Mouse (Mus musculus): Measurements from ENCODE around the gene Itga7. TPM values are rescaled to one million over a fixed set of nuclear protein-coding genes. Genes with fewer than 3 reads are reported as not detected.

Gene Itga7
- polyA plus RNA-seq, 1 experiment from 2014 or later: 3.4 TPM

GRCm38 (mm10) chr10:128908778-128909448 is 24.7 kb upstream of the Itga7 start:
- Histone ChIP-seq H3K4me1 (ENCODE audit: control insufficient read depth, insufficient read depth, low read length) (0 out of 2 replicates have a peak, but pooled peaks cover 3% of the 10 kb centered on the region), H3K9me3 (ENCODE audit: control insufficient read depth, low read length) (no peaks in the 10 kb centered on the region), H3K4me3 (replicated peaks; ENCODE audit: low read depth, low read length) (peak overlapping the region; percentile 66), H3K4me2 (ENCODE audit: low read length) (peak overlapping the region; percentile 77), H3K27me3 (ENCODE audit: control insufficient read depth, insufficient read depth, low read length) (no peaks in the 10 kb centered on the region), H3K9ac (replicated peaks; ENCODE audit: low read length) (no peak overlapping the region), H3K36me3 (ENCODE audit: control insufficient read depth, insufficient read depth, low read length) (no peaks in the 10 kb centered on the region), H3K27ac (replicated peaks; ENCODE audit: low read depth, low read length) (no peak overlapping the region)
- DNase-seq (peak; percentile 47), ATAC-seq (ENCODE audit: low FRiP score, low TSS enrichment) (no peak)
- 50% methylated on average over 13 of the region's 13 CpGs for WGBS

GRCm38 (mm10) chr10:128909567-128910028 is 24.0 kb upstream of the Itga7 start:
- Histone ChIP-seq H3K9ac (replicated peaks; ENCODE audit: low read length) (peak overlapping the region; percentile 75), H3K27ac (replicated peaks; ENCODE audit: low read depth, low read length) (peak overlapping the region; percentile 67), H3K27me3 (ENCODE audit: control insufficient read depth, insufficient read depth, low read length) (no peaks in the 10 kb centered on the region), H3K4me1 (ENCODE audit: control insufficient read depth, insufficient read depth, low read length) (0 out of 2 replicates have a peak, but pooled peaks cover 3% of the 10 kb centered on the region), H3K4me3 (replicated peaks; ENCODE audit: low read depth, low read length) (peak overlapping the region; percentile 66), H3K9me3 (ENCODE audit: control insufficient read depth, low read length) (no peaks in the 10 kb centered on the region), H3K36me3 (ENCODE audit: control insufficient read depth, insufficient read depth, low read length) (0 out of 2 replicates have a peak, but pooled peaks cover 2% of the 10 kb centered on the region), H3K4me2 (ENCODE audit: low read length) (peak overlapping the region; percentile 77)
- WGBS: under 1% methylated on average over 41 of the region's 41 CpGs
- DNase-seq (peak; percentile 78), ATAC-seq (ENCODE audit: low FRiP score, low TSS enrichment) (peak; percentile 81)

GRCm38 (mm10) chr10:128910066-128910841 is 23.4 kb upstream of the Itga7 start:
- peak overlapping the region; percentile 75 for H3K9ac ChIP-seq (replicated peaks; ENCODE audit: low read length)
- WGBS: 2% methylated on average over 65 of the region's 66 CpGs
- DNase-seq (peak; percentile 62), ATAC-seq (ENCODE audit: low FRiP score, low TSS enrichment) (peak; percentile 35)
- 0 out of 2 replicates have a peak, but pooled peaks cover 2% of the 10 kb centered on the region for H3K36me3 ChIP-seq (ENCODE audit: control insufficient read depth, insufficient read depth, low read length)
- H3K4me2 ChIP-seq (ENCODE audit: low read length): peak overlapping the region; percentile 77
- peak overlapping the region; percentile 66 for H3K4me3 ChIP-seq (replicated peaks; ENCODE audit: low read depth, low read length)
- H3K4me1 ChIP-seq (ENCODE audit: control insufficient read depth, insufficient read depth, low read length): 0 out of 2 replicates have a peak, but pooled peaks cover 3% of the 10 kb centered on the region
- no peaks in the 10 kb centered on the region for H3K27me3 ChIP-seq (ENCODE audit: control insufficient read depth, insufficient read depth, low read length)
- H3K9me3 ChIP-seq (ENCODE audit: control insufficient read depth, low read length): no peaks in the 10 kb centered on the region
- H3K27ac ChIP-seq (replicated peaks; ENCODE audit: low read depth, low read length): peak overlapping the region; percentile 67

- H3K27ac ChIP-seq (replicated peaks; ENCODE audit: low read depth, low read length): no peak overlapping the region
- ATAC-seq (ENCODE audit: low FRiP score, low TSS enrichment) (no peak), DNase-seq (no peak)
- H3K9me3 ChIP-seq (ENCODE audit: control insufficient read depth, low read length): no peaks in the 10 kb centered on the region
- H3K4me1 ChIP-seq (ENCODE audit: control insufficient read depth, insufficient read depth, low read length): 0 out of 2 replicates have a peak, but pooled peaks cover 3% of the 10 kb centered on the region
- no peak overlapping the region for H3K9ac ChIP-seq (replicated peaks; ENCODE audit: low read length)
- no peaks in the 10 kb centered on the region for H3K27me3 ChIP-seq (ENCODE audit: control insufficient read depth, insufficient read depth, low read length)
- H3K4me2 ChIP-seq (ENCODE audit: low read length): no peak overlapping the region
- H3K36me3 ChIP-seq (ENCODE audit: control insufficient read depth, insufficient read depth, low read length): 0 out of 2 replicates have a peak, but pooled peaks cover 2% of the 10 kb centered on the region
- 92% methylated on average over 6 of the region's 6 CpGs for WGBS
- no peak overlapping the region for H3K4me3 ChIP-seq (replicated peaks; ENCODE audit: low read depth, low read length)
These were observed 22.2 kb upstream of the Itga7 start for GRCm38 (mm10) chr10:128911430-128911829.

DNA sequence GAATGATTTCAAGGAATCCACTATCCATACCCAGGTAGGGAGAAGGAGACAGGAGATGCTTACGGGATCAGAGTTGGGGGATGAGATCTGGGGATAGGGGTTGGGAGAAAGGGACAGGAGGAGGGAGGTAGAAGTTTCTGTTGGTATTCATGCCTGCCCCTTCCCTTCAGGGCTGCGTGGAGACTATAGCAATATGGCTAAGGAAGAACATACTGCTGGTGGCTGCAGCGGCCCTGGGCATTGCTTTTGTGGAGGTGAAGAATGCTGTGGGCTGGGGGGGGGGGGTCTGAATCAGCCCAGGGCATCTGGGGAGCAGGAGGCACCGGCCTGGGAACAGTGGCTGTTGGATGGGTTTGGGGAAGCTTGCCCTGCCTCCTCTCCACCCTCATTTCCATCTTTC is 21.4 kb upstream of the Itga7 start:
- ATAC-seq (ENCODE audit: low FRiP score, low TSS enrichment) (no peak), DNase-seq (no peak)
- 78% methylated on average over 4 of the region's 4 CpGs for WGBS

GRCm38 (mm10) chr10:128912791-128913190 is 20.8 kb upstream of the Itga7 start:
- DNase-seq (no peak), ATAC-seq (ENCODE audit: low FRiP score, low TSS enrichment) (no peak)
- 88% methylated on average over 4 of the region's 4 CpGs for WGBS
- Histone ChIP-seq H3K36me3 (ENCODE audit: control insufficient read depth, insufficient read depth, low read length) (peaks cover 10% of the 10 kb centered on the region; the same call in 1 of the 2 replicates), H3K4me1 (ENCODE audit: control insufficient read depth, insufficient read depth, low read length) (0 out of 2 replicates have a peak, but pooled peaks cover 3% of the 10 kb centered on the region), H3K4me2 (ENCODE audit: low read length) (no peak overlapping the region), H3K9me3 (ENCODE audit: control insufficient read depth, low read length) (no peaks in the 10 kb centered on the region), H3K9ac (replicated peaks; ENCODE audit: low read length) (no peak overlapping the region), H3K27me3 (ENCODE audit: control insufficient read depth, insufficient read depth, low read length) (no peaks in the 10 kb centered on the region), H3K4me3 (replicated peaks; ENCODE audit: low read depth, low read length) (no peak overlapping the region), H3K27ac (replicated peaks; ENCODE audit: low read depth, low read length) (no peak overlapping the region)

More for the DNA sequence above, 21.4 kb upstream of the Itga7 start:
- 0 out of 2 replicates have a peak, but pooled peaks cover 5% of the 10 kb centered on the region for H3K36me3 ChIP-seq (ENCODE audit: control insufficient read depth, insufficient read depth, low read length)
- H3K4me3 ChIP-seq (replicated peaks; ENCODE audit: low read depth, low read length): no peak overlapping the region
- no peak overlapping the region for H3K27ac ChIP-seq (replicated peaks; ENCODE audit: low read depth, low read length)
- no peaks in the 10 kb centered on the region for H3K27me3 ChIP-seq (ENCODE audit: control insufficient read depth, insufficient read depth, low read length)
- H3K4me2 ChIP-seq (ENCODE audit: low read length): no peak overlapping the region
- no peak overlapping the region for H3K9ac ChIP-seq (replicated peaks; ENCODE audit: low read length)
- 0 out of 2 replicates have a peak, but pooled peaks cover 3% of the 10 kb centered on the region for H3K4me1 ChIP-seq (ENCODE audit: control insufficient read depth, insufficient read depth, low read length)
- no peaks in the 10 kb centered on the region for H3K9me3 ChIP-seq (ENCODE audit: control insufficient read depth, low read length)

DNA sequence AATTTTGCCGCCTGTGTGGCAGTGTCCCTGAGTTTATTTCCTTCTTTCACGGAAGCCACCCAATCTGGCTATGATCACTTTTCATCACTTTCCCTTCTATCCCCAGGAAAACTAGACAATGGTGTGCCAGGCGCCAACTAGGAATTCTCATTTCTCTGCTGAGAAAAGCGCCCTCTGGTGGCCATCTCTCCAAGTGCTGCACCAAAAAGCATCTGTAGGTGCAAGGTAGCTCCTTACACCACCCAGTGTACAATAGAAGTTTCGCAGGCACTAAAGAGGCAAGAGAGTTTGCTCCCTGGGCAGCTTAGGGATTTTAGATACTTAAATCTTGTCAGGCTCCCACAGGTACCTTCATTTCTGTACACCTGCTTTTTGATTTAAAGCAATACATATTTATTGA is 20.4 kb upstream of the Itga7 start:
- Histone ChIP-seq H3K9ac (replicated peaks; ENCODE audit: low read length) (no peak overlapping the region), H3K4me2 (ENCODE audit: low read length) (no peak overlapping the region), H3K36me3 (ENCODE audit: control insufficient read depth, insufficient read depth, low read length) (peaks cover 13% of the 10 kb centered on the region; the same call in 1 of the 2 replicates), H3K27ac (replicated peaks; ENCODE audit: low read depth, low read length) (no peak overlapping the region), H3K9me3 (ENCODE audit: control insufficient read depth, low read length) (no peaks in the 10 kb centered on the region), H3K4me3 (replicated peaks; ENCODE audit: low read depth, low read length) (no peak overlapping the region), H3K4me1 (ENCODE audit: control insufficient read depth, insufficient read depth, low read length) (0 out of 2 replicates have a peak, but pooled peaks cover 3% of the 10 kb centered on the region), H3K27me3 (ENCODE audit: control insufficient read depth, insufficient read depth, low read length) (no peaks in the 10 kb centered on the region)
- DNase-seq (peak; percentile 95), ATAC-seq (ENCODE audit: low FRiP score, low TSS enrichment) (peak; percentile 19; the same call in 1 of the 2 replicates)
- 8% methylated on average over 5 of the region's 5 CpGs for WGBS

- no peaks in the 10 kb centered on the region for H3K27me3 ChIP-seq (ENCODE audit: control insufficient read depth, insufficient read depth, low read length)
- H3K36me3 ChIP-seq (ENCODE audit: control insufficient read depth, insufficient read depth, low read length): peaks cover 13% of the 10 kb centered on the region; the same call in 1 of the 2 replicates
- DNase-seq (no peak), ATAC-seq (ENCODE audit: low FRiP score, low TSS enrichment) (no peak)
- H3K4me2 ChIP-seq (ENCODE audit: low read length): no peak overlapping the region
- no peak overlapping the region for H3K27ac ChIP-seq (replicated peaks; ENCODE audit: low read depth, low read length)
- H3K9ac ChIP-seq (replicated peaks; ENCODE audit: low read length): no peak overlapping the region
- no peak overlapping the region for H3K4me3 ChIP-seq (replicated peaks; ENCODE audit: low read depth, low read length)
- WGBS: 84% methylated on average over 12 of the region's 12 CpGs
- H3K4me1 ChIP-seq (ENCODE audit: control insufficient read depth, insufficient read depth, low read length): 0 out of 2 replicates have a peak, but pooled peaks cover 3% of the 10 kb centered on the region
- no peaks in the 10 kb centered on the region for H3K9me3 ChIP-seq (ENCODE audit: control insufficient read depth, low read length)
These were observed 19.9 kb upstream of the Itga7 start for GRCm38 (mm10) chr10:128913696-128914095.
